Mouse (Mus musculus) frontal cortex, postnatal 10 days (tissue): ENCODE results near the gene Gng5.

Experiments
- DNase-seq, 2 experiments: peaks; one replicate each; pipeline ENCODE4 v3.0.0; 2022; ENCODE audit warnings: low spot score in 2 of 2, mixed read lengths in 1 of 2

The Gng5 gene

GRCm38 (mm10) chr3:146499431-146500002 is at the start of gene Gng5, which contains the start of gene Spata1:
Gene Gng5, plus strand, starts transcription at chr3:146499807.
Gene Spata1, minus strand, starts transcription at chr3:146499753.
- peak; percentile 57 to 73 for DNase-seq

- peak; percentile 87 to 90 for DNase-seq
Observed at GRCm38 (mm10) chr3:146450371-146450841, 49.2 kb upstream of the Gng5 start.

- no peak for DNase-seq
Observed at GRCm38 (mm10) chr3:146451375-146451774, 48.2 kb upstream of the Gng5 start.

GRCm38 (mm10) chr3:146462939-146463338 is 36.7 kb upstream of the Gng5 start:
- no peak for DNase-seq

- no peak for DNase-seq
Observed at GRCm38 (mm10) chr3:146469226-146469625, 30.4 kb upstream of the Gng5 start.

- no peak for DNase-seq
Observed at GRCm38 (mm10) chr3:146472657-146473056, 26.9 kb upstream of the Gng5 start.

GRCm38 (mm10) chr3:146473741-146474140 is 25.9 kb upstream of the Gng5 start:
- no peak for DNase-seq

GRCm38 (mm10) chr3:146474428-146474827 is 25.2 kb upstream of the Gng5 start:
- no peak for DNase-seq

- no peak for DNase-seq
Observed at GRCm38 (mm10) chr3:146482044-146482443, 17.6 kb upstream of the Gng5 start.

GRCm38 (mm10) chr3:146486464-146486863 is 13.1 kb upstream of the Gng5 start:
- no peak for DNase-seq

- DNase-seq = no peak
Observed at GRCm38 (mm10) chr3:146494941-146495340, 4.7 kb upstream of the Gng5 start.

- no peak for DNase-seq
Observed at GRCm38 (mm10) chr3:146498989-146499388, 618 bp upstream of the Gng5 start.

- peak in 1 of 2 experiments; percentile 31 for DNase-seq
Observed at GRCm38 (mm10) chr3:146500003-146500809, 599 bp downstream of the Gng5 start.

GRCm38 (mm10) chr3:146500810-146501201 is 1.2 kb downstream of the Gng5 start:
- no peak for DNase-seq

GRCm38 (mm10) chr3:146501601-146502123 is 2.1 kb downstream of the Gng5 start:
- DNase-seq = no peak

GRCm38 (mm10) chr3:146506711-146507110 is 7.1 kb downstream of the Gng5 start:
- no peak for DNase-seq

GRCm38 (mm10) chr3:146520226-146520797 is 20.7 kb downstream of the Gng5 start:
- DNase-seq = no peak

- DNase-seq = peak; percentile 82 to 85
Observed at GRCm38 (mm10) chr3:146520798-146521651, 21.4 kb downstream of the Gng5 start, which contains the start of gene Rpf1. Gene Rpf1, minus strand, starts transcription at chr3:146521429.

- no peak for DNase-seq
Observed at GRCm38 (mm10) chr3:146521652-146522020, 22.0 kb downstream of the Gng5 start.

- no peak for DNase-seq
Observed at GRCm38 (mm10) chr3:146528335-146528734, 28.7 kb downstream of the Gng5 start.

- no peak for DNase-seq
Observed at GRCm38 (mm10) chr3:146534986-146535385, 35.4 kb downstream of the Gng5 start.
